Mouse (Mus musculus) G1E (cell line): ENCODE data around the gene Dscaml1.

Experiments
- CTCF ChIP-seq: IDR thresholded peaks from 2 replicates; pipeline ENCODE4 v1.5.1; 2012; ENCODE audit warnings: low read depth, low read length, inconsistent platforms, mixed read lengths
- GATA1 ChIP-seq: IDR thresholded peaks from 2 replicates; pipeline ENCODE4 v1.6.1; 2012; ENCODE audit warnings: borderline replicate concordance, low read length, inconsistent platforms, mixed read lengths

GRCm38 (mm10) chr9:45607337-45607736 is 180.9 kb downstream of the Dscaml1 start:
- TF ChIP-seq CTCF (no peak), GATA1 (no peak)
